Mouse (Mus musculus) heart, postnatal 14 days (tissue): ENCODE results near the gene Psmd5. TPM values are rescaled to one million over a fixed set of nuclear protein-coding genes. Genes with fewer than 3 reads are reported as not detected.

ENCODE experiments used
- total RNA-seq, 2 experiments: library from RNA; stranded (reverse); gene quantifications; 2 replicates each; pipeline ENCODE4 v1.2.3; 2021

Psmd5 gene
- total RNA-seq, 2 experiments from 2014 or later, result 15.2 to 16.5 TPM

Other genes starting within 250 kb of the Psmd5 start
- 10 to 100 TPM; 43.8 to 45.4 TPM for gene Gapvd1, start 119.7 kb downstream of the Psmd5 start, total RNA-seq
- 100 to 1,000 TPM; 383 to 477 TPM for gene Hspa5, start 103.0 kb downstream of the Psmd5 start, total RNA-seq
- 10 to 100 TPM in 1 of 2 experiments, 1 to 10 TPM in 1; 9.3 to 13.1 TPM for gene Rabepk, start 75.1 kb downstream of the Psmd5 start, total RNA-seq
- 10 to 100 TPM; 60.1 to 61.1 TPM for gene Fbxw2, start 48.7 kb downstream of the Psmd5 start, total RNA-seq
- gene Gm34653, start 42.0 kb downstream of the Psmd5 start, total RNA-seq, result not detected
- 1 to 10 TPM; 1.1 to 1.2 TPM for gene Cutal, start 572 bp downstream of the Psmd5 start, total RNA-seq
- 1 to 10 TPM; 1.9 TPM for gene Phf19, start 39.1 kb upstream of the Psmd5 start, total RNA-seq
- 1 to 10 TPM; 1.3 to 1.7 TPM for gene Traf1, start 86.8 kb upstream of the Psmd5 start, total RNA-seq
- gene Hc, start 186.5 kb upstream of the Psmd5 start, total RNA-seq, result not detected
- under 1 TPM; 0.12 to 0.22 TPM for gene AI182371, start 226.6 kb upstream of the Psmd5 start, total RNA-seq
- 1 to 10 TPM; 8.7 to 9.2 TPM for gene Cntrl, start 234.5 kb upstream of the Psmd5 start, total RNA-seq